Mouse (Mus musculus): ENCODE measurements around the gene Spata20.

DNA sequence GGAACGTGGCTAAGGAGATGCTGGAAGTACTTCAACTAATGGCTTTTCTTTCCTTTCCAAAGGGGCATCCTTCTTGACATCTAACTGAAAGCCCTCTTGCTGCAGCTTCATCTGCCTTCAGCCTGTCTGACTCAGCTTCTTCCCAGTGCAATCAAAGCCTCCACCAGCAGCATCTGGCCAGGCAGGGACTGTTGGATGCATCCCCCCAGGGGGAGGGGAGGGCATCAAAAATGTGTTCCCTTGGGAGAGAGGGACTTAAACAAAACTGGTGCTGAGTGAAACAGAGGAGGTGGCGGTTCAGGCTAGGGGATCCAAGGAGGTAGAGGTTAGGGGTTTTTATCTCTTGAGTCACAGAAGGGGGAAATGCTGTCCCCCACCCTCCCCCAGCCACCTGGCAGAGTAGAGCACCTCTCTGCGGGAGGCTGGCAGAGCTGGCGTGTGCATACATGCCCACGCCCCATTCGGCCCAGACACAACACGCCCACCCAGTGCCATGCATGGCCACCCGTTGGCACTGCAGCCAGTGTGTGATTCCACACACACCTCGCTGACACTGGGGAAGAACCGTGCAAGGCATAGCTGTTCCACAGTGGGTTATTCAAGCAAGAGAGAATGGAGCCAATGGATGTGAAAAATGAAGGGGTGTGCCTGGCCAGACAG lies 30.7 kb downstream of the Spata20 start:
- TF ChIP-seq HCFC1 (IDR thresholded peaks at IDR 0.05; ENCODE audit: borderline replicate concordance, insufficient read depth, low read length) (no peak), ZC3H11A (IDR thresholded peaks at IDR 0.05; ENCODE audit: borderline replicate concordance, low read depth, low read length) (no peak), ZNF384 (IDR thresholded peaks at IDR 0.05; ENCODE audit: low read depth, low read length) (no peak), MAFK (IDR thresholded peaks at IDR 0.05; ENCODE audit: insufficient read depth, low read depth, low read length) (no peak), CHD2 (IDR thresholded peaks at IDR 0.05; ENCODE audit: low read depth, low read length) (no peak)
